Mouse (Mus musculus): ENCODE data around the gene Clcnkb. TPM values are rescaled to one million over a fixed set of nuclear protein-coding genes. Genes with fewer than 3 reads are reported as not detected.

Clcnkb gene
- polyA plus RNA-seq, 1 experiment from 2014 or later, result not detected

GRCm38 (mm10) chr4:141398545-141398944 is 17.3 kb downstream of the Clcnkb start, which contains the start of gene Clcnka:
TSS of gene Clcnka (minus strand) at chr4:141398724.
- no peak for ATAC-seq
- Histone ChIP-seq H3K4me2 (replicated peaks; ENCODE audit: low read depth) (no peak within 1 kb of the TSS), H3K9ac (ENCODE audit: low read depth, low read length) (no peak within 1 kb of the TSS)

GRCm38 (mm10) chr4:141397861-141398260 is 18.0 kb downstream of the Clcnkb start:
- no peak overlapping the region for H3K27ac ChIP-seq (ENCODE audit: low read depth, low read length)
- no peak overlapping the region for H3K9ac ChIP-seq (ENCODE audit: low read depth, low read length)
- H3K9me3 ChIP-seq (ENCODE audit: control insufficient read depth), result no peaks in the 10 kb centered on the region
- no peak for TF ChIP-seq CTCF (IDR thresholded peaks at IDR 0.05; ENCODE audit: low read depth)
- no peaks in the 10 kb centered on the region for H3K4me1 ChIP-seq (replicated peaks; ENCODE audit: control insufficient read depth, insufficient read depth, low read length)
- H3K4me2 ChIP-seq (replicated peaks; ENCODE audit: low read depth), result no peak overlapping the region
- no peaks in the 10 kb centered on the region for H3K36me3 ChIP-seq (ENCODE audit: control insufficient read depth, insufficient read depth)
- 76% methylated on average over 12 of the region's 12 CpGs for WGBS
- no peak for ATAC-seq
- H3K4me3 ChIP-seq (ENCODE audit: low read depth, low read length), result no peak overlapping the region
- H3K27me3 ChIP-seq (replicated peaks; ENCODE audit: control insufficient read depth, insufficient read depth, low read length), result no peaks in the 10 kb centered on the region

More at GRCm38 (mm10) chr4:141398545-141398944, 17.3 kb downstream of the Clcnkb start, which contains the start of gene Clcnka:
- H3K36me3 ChIP-seq (ENCODE audit: control insufficient read depth, insufficient read depth), result no peaks in the 10 kb centered on the region
- H3K9me3 ChIP-seq (ENCODE audit: control insufficient read depth), result no peaks in the 10 kb centered on the region
- no peaks in the 10 kb centered on the region for H3K4me1 ChIP-seq (replicated peaks; ENCODE audit: control insufficient read depth, insufficient read depth, low read length)
- H3K27me3 ChIP-seq (replicated peaks; ENCODE audit: control insufficient read depth, insufficient read depth, low read length), result no peaks in the 10 kb centered on the region
- WGBS, result 50% methylated on average over 12 of the region's 12 CpGs
- H3K27ac ChIP-seq (ENCODE audit: low read depth, low read length), result no peak within 1 kb of the TSS
- no peak within 1 kb of the TSS for H3K4me3 ChIP-seq (ENCODE audit: low read depth, low read length)
- TF ChIP-seq CTCF (IDR thresholded peaks at IDR 0.05; ENCODE audit: low read depth), result no peak

- no peaks in the 10 kb centered on the region for H3K9me3 ChIP-seq (ENCODE audit: control insufficient read depth)
- no peak for ATAC-seq
- H3K9ac ChIP-seq (ENCODE audit: low read depth, low read length), result no peak overlapping the region
- 0 out of 2 replicates have a peak overlapping the region, but pooled peaks have one; percentile 1 for H3K4me3 ChIP-seq (ENCODE audit: low read depth, low read length)
- H3K36me3 ChIP-seq (ENCODE audit: control insufficient read depth, insufficient read depth), result no peaks in the 10 kb centered on the region
- no peaks in the 10 kb centered on the region for H3K4me1 ChIP-seq (replicated peaks; ENCODE audit: control insufficient read depth, insufficient read depth, low read length)
- no peaks in the 10 kb centered on the region for H3K27me3 ChIP-seq (replicated peaks; ENCODE audit: control insufficient read depth, insufficient read depth, low read length)
- H3K4me2 ChIP-seq (replicated peaks; ENCODE audit: low read depth), result peak overlapping the region; percentile 49
- TF ChIP-seq CTCF (IDR thresholded peaks at IDR 0.05; ENCODE audit: low read depth), result no peak
- no peak overlapping the region for H3K27ac ChIP-seq (ENCODE audit: low read depth, low read length)
- 17% methylated on average over 16 of the region's 16 CpGs for WGBS
Observed at GRCm38 (mm10) chr4:141394751-141395150, 21.1 kb downstream of the Clcnkb start.

- H3K27ac ChIP-seq (ENCODE audit: low read depth, low read length), result no peak overlapping the region
- H3K36me3 ChIP-seq (ENCODE audit: control insufficient read depth, insufficient read depth), result no peaks in the 10 kb centered on the region
- H3K4me2 ChIP-seq (replicated peaks; ENCODE audit: low read depth), result no peak overlapping the region
- no peaks in the 10 kb centered on the region for H3K4me1 ChIP-seq (replicated peaks; ENCODE audit: control insufficient read depth, insufficient read depth, low read length)
- TF ChIP-seq CTCF (IDR thresholded peaks at IDR 0.05; ENCODE audit: low read depth), result no peak
- no peaks in the 10 kb centered on the region for H3K27me3 ChIP-seq (replicated peaks; ENCODE audit: control insufficient read depth, insufficient read depth, low read length)
- no peak for ATAC-seq
- no peak overlapping the region for H3K9ac ChIP-seq (ENCODE audit: low read depth, low read length)
- H3K4me3 ChIP-seq (ENCODE audit: low read depth, low read length), result no peak overlapping the region
- no peaks in the 10 kb centered on the region for H3K9me3 ChIP-seq (ENCODE audit: control insufficient read depth)
- 76% methylated on average over 12 of the region's 12 CpGs for WGBS
Observed at GRCm38 (mm10) chr4:141391293-141391692, 24.5 kb downstream of the Clcnkb start.

- no peak overlapping the region for H3K27ac ChIP-seq (ENCODE audit: low read depth, low read length)
- H3K9me3 ChIP-seq (ENCODE audit: control insufficient read depth), result no peaks in the 10 kb centered on the region
- no peak for ATAC-seq
- WGBS, result 74% methylated on average over 18 of the region's 18 CpGs
- H3K4me1 ChIP-seq (replicated peaks; ENCODE audit: control insufficient read depth, insufficient read depth, low read length), result no peaks in the 10 kb centered on the region
- H3K36me3 ChIP-seq (ENCODE audit: control insufficient read depth, insufficient read depth), result no peaks in the 10 kb centered on the region
- H3K4me2 ChIP-seq (replicated peaks; ENCODE audit: low read depth), result no peak overlapping the region
- no peaks in the 10 kb centered on the region for H3K27me3 ChIP-seq (replicated peaks; ENCODE audit: control insufficient read depth, insufficient read depth, low read length)
- no peak overlapping the region for H3K4me3 ChIP-seq (ENCODE audit: low read depth, low read length)
- no peak for TF ChIP-seq CTCF (IDR thresholded peaks at IDR 0.05; ENCODE audit: low read depth)
- H3K9ac ChIP-seq (ENCODE audit: low read depth, low read length), result no peak overlapping the region
Observed at GRCm38 (mm10) chr4:141389366-141390150, 26.3 kb downstream of the Clcnkb start.

- Histone ChIP-seq H3K36me3 (ENCODE audit: control insufficient read depth, insufficient read depth) (no peaks in the 10 kb centered on the region), H3K9me3 (ENCODE audit: control insufficient read depth) (no peaks in the 10 kb centered on the region), H3K4me3 (ENCODE audit: low read depth, low read length) (no peak overlapping the region), H3K9ac (ENCODE audit: low read depth, low read length) (no peak overlapping the region), H3K4me2 (replicated peaks; ENCODE audit: low read depth) (no peak overlapping the region), H3K27ac (ENCODE audit: low read depth, low read length) (no peak overlapping the region), H3K4me1 (replicated peaks; ENCODE audit: control insufficient read depth, insufficient read depth, low read length) (no peaks in the 10 kb centered on the region), H3K27me3 (replicated peaks; ENCODE audit: control insufficient read depth, insufficient read depth, low read length) (peaks cover 11% of the 10 kb centered on the region; the same call in 1 of the 2 replicates)
- 67% methylated on average over 5 of the region's 5 CpGs for WGBS
- ATAC-seq, result no peak
- TF ChIP-seq CTCF (IDR thresholded peaks at IDR 0.05; ENCODE audit: low read depth), result no peak
Observed at GRCm38 (mm10) chr4:141387933-141388332, 27.9 kb downstream of the Clcnkb start.

Measured in intestine, postnatal 0 days (tissue).